Mouse (Mus musculus) urinary bladder, adult 18-20 months (tissue): ENCODE data around the gene Ttc7b.

ENCODE experiments used
- DNase-seq, 2 experiments: peaks; one replicate each; pipeline ENCODE4 v3.0.0; 2022; ENCODE audit warnings: low spot score in 2 of 2, mixed read lengths in 2 of 2

Ttc7b gene

GRCm38 (mm10) chr12:100381941-100382340, 138.7 kb downstream of the Ttc7b start:
- no peak for DNase-seq

- DNase-seq = no peak
Observed at GRCm38 (mm10) chr12:100380697-100381291, 139.8 kb downstream of the Ttc7b start.

- DNase-seq = no peak
Observed at GRCm38 (mm10) chr12:100379833-100380232, 140.8 kb downstream of the Ttc7b start.

- no peak for DNase-seq
Observed at GRCm38 (mm10) chr12:100378266-100378665, 142.4 kb downstream of the Ttc7b start.

- no peak for DNase-seq
Observed at GRCm38 (mm10) chr12:100377791-100378190, 142.8 kb downstream of the Ttc7b start.

GRCm38 (mm10) chr12:100375801-100376200, 144.8 kb downstream of the Ttc7b start:
- DNase-seq = no peak

GRCm38 (mm10) chr12:100372785-100373184, 147.8 kb downstream of the Ttc7b start:
- DNase-seq = no peak

GRCm38 (mm10) chr12:100372015-100372414, 148.6 kb downstream of the Ttc7b start:
- no peak for DNase-seq

- DNase-seq = no peak
Observed at GRCm38 (mm10) chr12:100369786-100370185, 150.8 kb downstream of the Ttc7b start.

GRCm38 (mm10) chr12:100369220-100369619, 151.4 kb downstream of the Ttc7b start:
- no peak for DNase-seq

GRCm38 (mm10) chr12:100361330-100361729, 159.3 kb downstream of the Ttc7b start:
- no peak for DNase-seq

GRCm38 (mm10) chr12:100358040-100358620, 162.5 kb downstream of the Ttc7b start:
- DNase-seq = no peak

- no peak for DNase-seq
Observed at GRCm38 (mm10) chr12:100356407-100356806, 164.2 kb downstream of the Ttc7b start.

- DNase-seq = no peak
Observed at GRCm38 (mm10) chr12:100355565-100355964, 165.1 kb downstream of the Ttc7b start.

GRCm38 (mm10) chr12:100353954-100354353, 166.7 kb downstream of the Ttc7b start:
- no peak for DNase-seq

- DNase-seq = no peak
Observed at GRCm38 (mm10) chr12:100353075-100353782, 167.4 kb downstream of the Ttc7b start.

GRCm38 (mm10) chr12:100352094-100352493, 168.5 kb downstream of the Ttc7b start:
- no peak for DNase-seq

GRCm38 (mm10) chr12:100343554-100343953, 177.1 kb downstream of the Ttc7b start:
- no peak for DNase-seq

GRCm38 (mm10) chr12:100341614-100342013, 179.0 kb downstream of the Ttc7b start:
- no peak for DNase-seq

GRCm38 (mm10) chr12:100340901-100341460, 179.6 kb downstream of the Ttc7b start:
- DNase-seq = no peak

GRCm38 (mm10) chr12:100338055-100338454, 182.6 kb downstream of the Ttc7b start:
- no peak for DNase-seq

GRCm38 (mm10) chr12:100337351-100338018, 183.1 kb downstream of the Ttc7b start:
- DNase-seq = no peak
